Mouse (Mus musculus): Measurements from ENCODE around the gene Dennd1a.

Dennd1a gene

GRCm38 (mm10) chr2:38045286-38045685 is 241.9 kb downstream of the Dennd1a start:
- no peak for DNase-seq (ENCODE audit: low spot score)

- peak; percentile 48 for DNase-seq (ENCODE audit: low spot score)
Observed at GRCm38 (mm10) chr2:38040845-38041244, 246.3 kb downstream of the Dennd1a start.

DNA sequence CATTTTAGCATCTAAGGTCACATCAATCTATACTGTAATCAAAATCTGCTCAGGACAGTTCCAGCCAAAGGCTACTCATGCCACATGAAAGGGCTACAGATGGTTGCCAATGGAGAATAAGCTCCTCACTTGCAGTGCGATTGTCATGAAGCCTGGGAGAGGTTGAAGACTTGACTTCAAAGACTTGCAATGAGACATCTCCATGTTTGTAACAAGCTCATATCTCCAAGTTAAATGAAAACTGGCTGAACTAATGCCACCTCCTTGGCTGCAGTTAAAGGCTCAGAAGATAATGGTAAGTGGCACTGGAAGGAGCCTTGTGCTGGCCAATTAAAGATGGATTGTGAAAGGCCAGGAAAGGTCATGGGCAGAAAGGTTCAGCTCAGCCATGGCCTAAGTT is 247.6 kb downstream of the Dennd1a start:
- no peak for DNase-seq (ENCODE audit: low spot score)

- DNase-seq (ENCODE audit: low spot score), result no peak
Observed at GRCm38 (mm10) chr2:38028317-38028716, 258.9 kb downstream of the Dennd1a start.

DNA sequence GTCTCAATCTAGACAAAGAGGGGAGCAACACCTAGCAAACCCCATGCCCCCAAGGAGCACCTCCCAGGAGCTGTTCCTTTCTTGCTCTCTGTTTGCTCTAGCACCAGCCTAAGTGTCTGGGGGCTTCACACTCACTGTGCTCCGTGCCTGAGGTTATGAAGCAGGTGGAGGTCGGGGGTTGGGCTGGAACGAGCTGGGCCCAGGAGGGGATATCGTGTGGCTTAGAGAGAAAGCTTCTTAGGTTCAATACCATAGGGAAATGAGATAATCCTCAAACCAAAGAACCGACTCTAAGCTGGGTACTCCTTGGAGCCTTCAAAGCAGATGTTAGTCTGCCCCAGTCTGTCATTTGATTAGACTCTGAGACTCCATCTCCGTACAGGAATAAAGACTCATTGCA is 261.6 kb downstream of the Dennd1a start:
- DNase-seq (ENCODE audit: low spot score), result no peak

DNA sequence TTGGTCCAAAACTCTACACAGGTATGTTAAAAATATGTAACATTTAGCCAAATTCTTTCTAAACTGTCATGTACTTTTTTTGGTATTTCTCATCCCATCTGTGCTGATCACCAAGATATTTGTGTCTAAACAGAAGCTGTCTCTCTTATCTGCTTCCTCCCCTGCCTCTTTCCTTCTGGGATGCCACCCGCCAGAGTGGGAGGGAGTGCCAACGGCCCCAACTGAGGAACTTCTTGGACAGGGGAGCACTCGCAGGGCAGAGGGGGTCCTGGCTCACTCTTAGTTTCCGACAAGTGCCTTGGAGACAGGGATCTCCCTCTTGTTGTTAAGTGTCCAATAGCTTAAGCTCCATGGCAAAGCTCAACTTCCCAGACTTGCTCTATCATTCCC is 263.5 kb downstream of the Dennd1a start:
- no peak for DNase-seq (ENCODE audit: low spot score)

DNA sequence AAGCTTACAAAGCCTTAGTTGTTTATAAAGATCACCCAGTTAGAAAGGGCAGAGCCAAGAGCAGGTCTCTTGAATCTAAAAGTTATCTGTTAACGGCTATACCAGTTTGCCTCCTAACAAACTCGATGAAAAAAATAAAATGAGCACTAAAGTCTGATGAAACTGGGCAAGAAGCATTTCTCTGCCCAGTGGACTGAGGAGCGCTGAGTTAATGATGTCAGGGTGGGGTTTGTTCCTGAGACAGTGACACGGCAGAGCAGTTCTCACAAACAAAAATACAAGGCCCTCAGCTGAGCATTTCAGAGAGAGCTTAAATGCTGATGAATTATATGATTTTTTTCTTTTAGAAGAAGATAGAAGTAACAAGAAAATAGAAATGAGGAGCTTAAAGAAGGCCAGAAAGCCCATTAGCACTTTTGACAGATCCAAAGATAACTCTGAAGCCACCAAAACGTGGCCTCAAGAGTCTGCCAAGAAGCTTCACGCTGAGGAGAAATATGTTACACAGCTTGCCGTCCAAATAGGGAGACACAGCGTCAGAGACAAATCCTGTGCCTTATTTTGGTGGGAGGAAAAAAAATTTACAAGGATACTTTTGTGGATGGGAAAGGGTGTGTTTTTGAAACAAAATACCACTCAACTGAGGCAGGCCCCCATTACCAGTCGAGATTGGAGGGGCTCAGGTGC is 264.0 kb downstream of the Dennd1a start:
- DNase-seq (ENCODE audit: low spot score), result no peak

DNA sequence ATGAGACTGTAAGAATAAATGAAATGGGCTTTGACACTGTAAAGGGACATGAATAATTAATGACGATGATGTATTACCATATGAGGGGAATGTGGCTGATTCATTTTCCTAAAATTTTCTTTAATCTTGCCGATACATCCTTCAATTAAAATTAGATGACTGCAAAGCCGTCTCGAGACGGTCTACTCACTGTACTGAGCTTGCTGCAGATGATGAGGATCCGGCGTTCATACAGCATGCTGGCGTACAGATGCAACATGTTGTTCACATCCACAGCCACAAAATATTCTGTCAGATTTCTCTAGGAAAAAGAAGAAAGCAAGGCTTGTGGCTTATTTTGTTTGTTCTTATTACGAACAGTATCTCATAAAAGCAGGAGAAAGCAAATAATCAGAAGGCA is 266.0 kb downstream of the Dennd1a start:
- DNase-seq (ENCODE audit: low spot score), result no peak

DNA sequence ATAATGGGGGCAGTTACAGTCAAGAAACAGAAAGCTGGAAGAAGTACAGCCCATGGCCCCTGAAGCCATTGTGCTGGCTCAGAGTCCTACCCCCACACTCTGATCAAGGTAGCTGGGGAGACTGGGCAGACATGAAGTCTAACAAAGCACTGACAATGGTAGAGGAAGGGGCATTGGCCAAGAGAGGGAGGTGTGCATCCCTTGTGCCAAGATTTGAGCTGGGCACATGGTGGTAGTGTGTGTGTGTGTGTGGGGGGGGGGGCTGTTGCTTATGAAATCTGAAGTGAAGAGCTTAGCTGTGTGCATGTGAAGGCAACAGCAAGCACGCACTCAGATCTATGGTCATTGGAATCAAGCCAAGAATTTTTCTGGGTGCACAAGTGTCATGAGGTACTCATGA is 272.5 kb downstream of the Dennd1a start:
- DNase-seq (ENCODE audit: low spot score), result no peak

DNA sequence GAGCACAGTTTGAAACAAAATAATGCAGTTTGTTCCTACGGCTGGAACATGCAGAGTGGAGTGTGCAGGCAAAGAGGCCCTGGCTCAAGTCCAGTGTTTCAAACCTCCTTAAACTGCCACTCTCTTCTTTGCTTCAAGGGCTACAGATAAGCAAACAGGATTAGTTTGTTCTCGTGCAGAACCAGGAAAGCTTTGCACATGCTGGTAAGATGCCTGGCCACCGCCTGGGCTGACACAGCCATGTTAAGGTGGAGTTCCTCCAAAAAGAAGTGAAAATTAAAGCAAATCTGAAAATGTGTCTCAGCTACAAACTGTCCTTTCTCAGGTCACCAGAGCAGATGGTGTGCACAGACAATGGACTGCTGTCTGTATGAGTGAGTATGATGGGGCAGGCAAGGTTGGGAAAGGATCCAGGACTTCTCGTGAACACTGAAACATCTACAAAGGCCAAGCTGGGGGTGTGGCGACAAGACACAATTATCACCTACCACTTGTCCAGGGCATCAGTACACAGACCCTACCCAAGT is 273.3 kb downstream of the Dennd1a start:
- no peak for DNase-seq (ENCODE audit: low spot score)

GRCm38 (mm10) chr2:38007238-38007637 is 280.0 kb downstream of the Dennd1a start:
- no peak for DNase-seq (ENCODE audit: low spot score)

DNA sequence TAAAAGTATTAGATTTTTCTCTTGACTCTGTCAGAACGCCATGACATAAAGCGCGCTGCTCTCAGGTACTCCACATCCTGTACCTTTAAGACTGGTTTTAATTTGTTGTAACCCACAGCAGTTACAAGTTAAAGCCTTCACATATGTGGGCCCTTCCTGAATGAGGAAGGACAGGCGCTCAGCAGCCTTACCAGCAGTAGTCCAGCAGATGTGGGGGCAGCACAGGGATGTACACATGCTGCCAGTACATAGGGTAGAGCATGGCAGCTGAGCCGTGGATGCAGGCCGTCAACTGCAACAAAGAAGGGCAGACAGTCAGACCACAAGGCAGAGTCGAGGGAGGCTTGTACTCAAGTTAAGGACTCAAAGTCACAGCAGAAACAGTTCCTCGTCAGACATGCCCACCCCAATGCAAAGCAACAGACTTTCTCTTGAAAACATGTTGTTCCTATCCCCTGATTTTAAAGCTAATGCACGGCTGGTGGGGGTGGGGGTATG is 284.0 kb downstream of the Dennd1a start:
- DNase-seq (ENCODE audit: low spot score), result no peak

DNA sequence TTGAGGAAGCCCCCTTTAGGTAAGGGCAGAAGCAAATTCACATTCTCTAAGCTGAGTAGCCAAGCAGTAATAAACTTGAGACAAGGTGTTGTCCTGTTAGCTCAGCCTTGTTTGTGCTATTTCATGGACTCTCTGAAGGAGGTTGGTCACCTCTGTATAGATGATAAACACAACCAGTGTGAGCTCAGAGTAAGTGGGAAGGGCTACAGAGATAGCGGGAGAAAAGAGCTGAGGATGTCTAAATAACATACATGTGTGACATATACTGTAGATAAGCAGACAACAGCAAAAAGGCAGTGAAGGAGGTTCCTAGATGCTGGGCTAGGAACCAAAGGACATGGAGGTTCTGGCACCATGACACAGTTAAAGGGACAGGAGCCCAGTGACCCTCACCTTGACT is 286.2 kb downstream of the Dennd1a start:
- no peak for DNase-seq (ENCODE audit: low spot score)

DNA sequence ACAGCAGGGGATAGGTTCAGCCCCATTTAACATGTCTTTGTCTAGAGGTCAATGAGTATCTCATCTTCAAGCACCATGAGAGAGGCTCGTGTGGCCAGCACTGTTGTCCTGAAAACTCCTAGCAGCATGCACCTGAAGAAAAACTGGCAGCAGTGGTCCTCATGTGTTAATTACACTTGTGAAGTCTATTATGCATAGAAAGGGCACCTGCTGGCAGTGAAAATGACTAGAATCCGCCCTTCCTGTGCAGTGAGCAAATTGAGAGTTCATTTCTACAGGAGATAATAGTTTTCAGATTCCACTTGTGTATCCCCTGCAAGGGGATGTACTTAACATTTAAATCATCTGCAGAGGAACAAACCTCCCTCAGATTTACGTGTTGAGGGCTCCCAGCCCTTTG is 289.2 kb downstream of the Dennd1a start:
- DNase-seq (ENCODE audit: low spot score), result no peak

- no peak for DNase-seq (ENCODE audit: low spot score)
Observed at GRCm38 (mm10) chr2:37989091-37989490, 298.1 kb downstream of the Dennd1a start.

- no peak for DNase-seq (ENCODE audit: low spot score)
Observed at GRCm38 (mm10) chr2:37988301-37988700, 298.9 kb downstream of the Dennd1a start.

DNA sequence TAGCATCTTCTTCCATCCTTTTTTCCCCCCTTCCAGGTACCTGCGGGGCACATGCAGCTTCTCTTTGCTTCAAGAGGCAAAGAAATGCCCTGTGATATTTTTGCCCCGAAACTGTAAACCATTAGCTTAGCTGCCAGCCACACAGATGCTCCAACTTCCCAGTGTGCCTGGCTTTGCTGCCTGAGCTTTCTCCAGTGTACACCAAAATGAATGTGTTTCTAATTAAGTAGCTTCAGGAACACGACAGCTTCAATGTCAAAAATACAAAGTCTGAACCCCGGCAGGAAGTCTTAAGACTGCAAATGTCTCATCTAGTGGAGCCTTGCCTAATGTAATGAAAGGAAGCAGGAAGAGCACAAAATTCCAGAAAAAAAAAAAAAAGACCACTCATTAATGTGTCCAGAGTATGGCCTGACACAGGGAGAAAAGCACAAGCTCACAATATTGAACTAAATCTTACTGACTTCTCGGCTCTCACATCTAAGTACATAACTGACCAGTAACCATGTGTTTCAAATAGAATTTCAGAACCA is 301.4 kb downstream of the Dennd1a start:
- peak; percentile 58 for DNase-seq (ENCODE audit: low spot score)

- DNase-seq (ENCODE audit: low spot score), result no peak
Observed at GRCm38 (mm10) chr2:37982714-37983113, 304.5 kb downstream of the Dennd1a start.

DNA sequence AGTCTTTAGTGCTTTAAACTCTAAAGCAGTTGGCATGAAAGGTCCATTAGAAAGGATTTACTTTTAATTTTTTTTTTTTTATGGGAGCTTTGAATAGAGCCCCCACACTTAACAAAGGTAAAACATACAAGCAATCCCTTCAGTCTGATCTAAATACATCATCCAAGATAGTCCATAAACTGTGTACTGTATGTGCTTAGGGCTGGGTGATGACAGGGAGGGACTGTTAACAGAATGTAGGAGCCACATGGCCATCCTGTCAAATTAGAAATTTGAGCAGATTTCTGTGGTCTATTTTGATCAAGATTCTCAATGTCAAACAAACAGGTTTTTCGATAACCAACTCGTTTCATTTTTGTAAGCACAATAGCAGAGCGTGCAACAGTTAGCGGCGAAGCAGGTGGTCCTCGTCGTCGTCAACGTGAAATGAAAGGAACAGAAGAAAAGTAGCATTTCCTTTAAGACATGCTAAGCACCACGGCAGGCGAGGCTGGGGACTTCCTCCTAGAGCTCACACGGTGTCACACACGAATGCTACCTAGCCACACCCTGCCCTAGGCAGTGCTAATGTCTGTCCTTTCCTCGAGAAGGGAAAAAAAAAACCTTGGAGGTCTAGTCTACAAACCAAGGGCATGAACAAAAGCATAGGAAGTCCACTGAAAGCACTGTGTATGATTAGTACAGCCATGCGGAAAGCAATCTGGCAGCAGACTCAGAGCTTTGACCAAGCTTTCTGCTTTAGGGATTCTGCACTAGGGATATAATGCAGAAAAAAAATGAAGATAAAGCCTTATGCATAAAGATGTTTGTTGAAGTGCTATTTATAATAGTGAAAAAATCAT is 305.4 kb downstream of the Dennd1a start:
- DNase-seq (ENCODE audit: low spot score), result no peak

DNA sequence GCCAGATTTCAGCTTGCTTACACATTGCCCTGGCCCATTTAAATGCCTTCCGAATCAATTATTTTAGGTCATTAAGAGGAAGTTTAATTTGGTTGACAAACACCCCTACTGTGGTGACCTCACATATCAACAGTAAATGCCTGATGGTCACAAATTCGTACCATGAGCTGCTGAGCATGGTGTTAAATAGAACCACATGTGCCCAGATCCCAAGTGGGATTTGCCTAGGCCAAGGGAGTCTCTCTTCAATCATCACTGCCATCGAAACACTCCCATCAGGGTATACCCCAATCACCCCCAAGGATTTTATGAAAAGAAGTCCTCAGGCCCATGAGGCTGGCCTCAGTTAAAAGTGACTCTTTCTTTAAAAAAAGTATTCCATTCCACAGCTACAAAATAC is 313.0 kb downstream of the Dennd1a start:
- peak; percentile 36 for DNase-seq (ENCODE audit: low spot score)

DNA sequence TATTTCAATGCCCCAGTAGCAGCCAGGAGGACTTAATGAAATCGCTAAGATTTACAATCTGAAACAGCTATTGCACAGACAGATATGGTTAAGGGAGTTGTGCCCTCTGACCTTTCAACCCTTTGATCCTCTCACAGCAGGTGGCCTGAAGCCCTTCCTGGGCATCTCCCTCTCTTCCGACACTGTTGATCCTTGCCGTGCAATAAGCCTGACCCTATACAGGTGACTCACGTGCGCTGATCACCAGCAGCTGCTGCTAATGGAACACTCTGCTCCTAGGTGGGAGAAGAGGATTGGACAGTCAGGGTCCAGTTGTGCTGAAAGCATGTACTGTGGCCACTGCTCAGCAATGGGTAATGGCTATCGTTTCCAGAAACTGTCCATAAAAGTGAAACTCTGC is 314.6 kb downstream of the Dennd1a start:
- DNase-seq (ENCODE audit: low spot score), result peak; percentile 53

DNA sequence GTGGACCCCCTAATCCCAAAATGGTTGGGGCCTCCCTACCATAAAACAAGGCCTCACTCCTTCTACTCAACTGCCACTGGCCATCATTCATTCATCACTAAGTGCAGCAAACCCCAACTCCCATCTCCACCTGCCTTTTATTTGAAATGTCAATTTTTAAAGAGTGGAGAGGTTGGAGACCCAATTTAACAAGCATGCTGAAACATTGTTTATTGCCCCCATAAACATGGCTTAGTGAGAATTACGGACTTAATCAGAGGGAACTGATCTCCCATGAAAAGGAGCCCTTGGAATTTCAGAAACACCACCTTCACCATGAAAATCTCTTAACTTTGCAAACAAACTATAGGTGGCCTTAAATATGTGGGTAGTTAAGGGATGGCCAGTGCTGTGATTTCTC is 315.5 kb downstream of the Dennd1a start:
- DNase-seq (ENCODE audit: low spot score), result no peak
